Mouse (Mus musculus): Measurements from ENCODE around the gene Gm28553.
"Not testable (repeated sequence)": the region's sequence is repeated elsewhere in the genome, so short reads cannot be mapped to it uniquely, and the experiment has no call there.

Gene Gm28553

GRCm38 (mm10) chrY:48856197-48856596 is at the start of gene Gm28553:
Gm28553 (plus strand) TSS chrY:48856497.
- not testable (repeated sequence) for DNase-seq (ENCODE audit: low read depth, low spot score)

Measured in skeletal muscle tissue, adult 2 months (tissue).